Mouse (Mus musculus) right cerebral cortex, postnatal 4 days (tissue): ENCODE measurements around the gene Dgkb.

Experiments used
- DNase-seq: peaks from one replicate; pipeline ENCODE4 v3.0.0-alpha.2; 2022

Gene Dgkb

DNA sequence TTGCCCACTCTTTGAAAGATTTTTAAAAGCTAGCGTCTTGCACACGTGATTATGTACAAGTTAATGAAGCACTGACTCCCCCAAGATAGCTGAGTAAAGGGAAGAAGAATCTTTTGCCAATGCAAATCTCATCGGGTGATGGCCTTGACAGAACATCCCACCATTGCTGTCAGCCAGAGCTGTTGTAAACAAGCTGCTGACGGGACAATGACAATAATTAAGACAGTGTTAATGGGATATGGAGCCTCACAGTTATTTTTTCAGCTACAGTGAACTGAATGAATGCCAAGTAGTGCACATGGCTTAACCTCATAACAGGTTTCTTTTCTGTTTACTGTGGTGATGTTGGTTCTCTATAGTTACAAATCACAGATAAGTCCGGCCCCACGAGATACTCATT is 568.4 kb downstream of the Dgkb start:
- no peak for DNase-seq

DNA sequence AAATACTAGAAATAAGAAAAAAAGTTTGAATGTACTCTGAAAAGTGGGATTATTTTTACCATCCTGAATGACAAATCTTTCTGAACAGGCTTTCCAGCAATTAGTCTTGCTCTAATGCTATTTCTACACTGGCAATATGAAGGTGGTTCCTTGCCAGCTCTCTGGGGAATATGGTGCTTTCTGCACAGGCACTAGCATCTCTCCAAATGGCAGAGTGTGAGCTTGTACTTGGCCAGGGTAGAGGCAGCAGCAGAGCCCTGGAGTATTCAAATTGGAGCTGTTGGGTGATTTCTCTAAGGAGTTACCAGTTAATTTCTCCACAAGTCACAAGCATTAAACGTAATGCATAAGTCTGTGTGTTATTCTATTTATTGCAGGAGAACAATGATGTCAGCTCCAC is 569.5 kb downstream of the Dgkb start:
- DNase-seq: no peak

DNA sequence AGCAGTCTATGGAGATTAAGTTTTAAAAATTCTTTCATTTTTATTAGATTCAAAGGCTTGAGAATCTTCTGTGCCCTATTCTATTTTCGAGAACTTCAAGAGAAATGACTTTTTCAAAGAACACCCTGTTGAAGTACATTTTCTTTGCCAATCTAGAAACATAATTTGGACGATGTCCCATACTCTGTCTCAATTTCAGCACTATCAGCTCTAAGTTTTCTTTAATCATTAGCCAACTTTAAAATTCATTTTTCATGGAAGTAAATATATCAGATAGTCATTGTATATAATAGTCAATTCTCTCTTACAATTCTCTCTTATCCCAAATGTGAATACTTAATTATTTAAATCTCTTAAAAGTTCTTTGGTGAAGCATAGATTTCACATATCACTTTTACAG is 570.1 kb downstream of the Dgkb start:
- no peak for DNase-seq

DNA sequence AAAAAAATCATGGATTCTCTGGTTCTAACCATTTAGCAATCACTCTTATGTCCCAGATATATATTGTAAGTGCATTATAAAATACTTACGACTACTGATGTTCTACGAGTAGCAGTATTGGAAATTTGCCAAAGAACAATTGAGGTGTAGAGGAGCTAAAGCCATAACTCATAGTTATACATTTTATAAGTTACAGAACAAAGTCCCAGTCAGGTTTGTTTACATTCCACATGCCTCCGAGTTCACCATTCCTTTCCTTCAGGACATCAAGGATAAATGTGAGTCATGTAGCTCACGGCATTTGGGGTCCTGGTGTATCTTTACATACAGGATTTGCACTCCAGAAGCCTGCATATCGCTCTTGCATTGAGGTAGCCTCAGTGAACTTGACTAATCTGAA is 570.7 kb downstream of the Dgkb start:
- no peak for DNase-seq

DNA sequence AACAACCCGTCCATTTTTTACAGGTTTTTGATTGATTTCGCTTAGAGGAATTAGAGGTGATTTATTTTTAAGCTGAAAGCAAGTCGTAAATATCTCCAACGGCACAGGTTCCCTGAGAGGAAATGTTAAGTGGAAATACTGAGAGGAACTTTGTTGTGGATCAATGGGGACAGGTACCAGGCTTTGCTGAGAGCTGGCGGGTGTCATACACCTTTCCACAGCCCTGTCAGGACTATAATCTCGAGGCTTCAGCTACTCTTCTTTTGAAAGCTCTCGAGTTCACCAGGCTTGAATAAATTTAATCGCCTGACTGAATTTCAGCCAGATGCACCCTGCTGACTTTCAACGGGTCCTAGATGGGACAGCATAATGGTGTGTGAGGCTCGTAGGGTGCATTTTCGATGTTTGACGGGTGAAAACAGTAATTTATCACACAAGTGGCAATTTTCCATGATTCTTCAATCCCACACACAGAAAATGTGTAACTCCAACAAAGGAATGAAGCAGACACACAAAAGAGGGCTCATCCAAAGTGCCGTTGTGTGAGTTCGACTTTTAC is 580.3 kb downstream of the Dgkb start:
- DNase-seq: no peak

DNA sequence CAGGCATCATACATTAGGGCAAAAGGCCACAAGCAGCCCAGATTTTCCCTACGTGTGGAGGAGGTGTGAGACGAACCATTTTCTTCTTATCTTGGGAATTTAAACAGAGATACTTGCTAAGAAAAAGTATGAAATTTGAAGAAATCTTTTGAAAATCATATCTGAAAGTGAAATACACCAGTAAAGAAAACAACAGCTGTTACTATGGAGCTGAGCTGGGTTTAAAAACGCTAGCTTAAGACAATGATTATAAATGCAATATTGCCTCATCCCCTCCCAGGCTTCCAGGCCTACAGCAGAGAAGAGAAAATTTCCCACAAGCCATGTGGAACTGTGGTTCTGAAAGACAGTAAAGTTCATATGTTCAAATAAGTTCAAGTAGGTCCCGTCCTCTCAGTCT is 582.6 kb downstream of the Dgkb start:
- no peak for DNase-seq

DNA sequence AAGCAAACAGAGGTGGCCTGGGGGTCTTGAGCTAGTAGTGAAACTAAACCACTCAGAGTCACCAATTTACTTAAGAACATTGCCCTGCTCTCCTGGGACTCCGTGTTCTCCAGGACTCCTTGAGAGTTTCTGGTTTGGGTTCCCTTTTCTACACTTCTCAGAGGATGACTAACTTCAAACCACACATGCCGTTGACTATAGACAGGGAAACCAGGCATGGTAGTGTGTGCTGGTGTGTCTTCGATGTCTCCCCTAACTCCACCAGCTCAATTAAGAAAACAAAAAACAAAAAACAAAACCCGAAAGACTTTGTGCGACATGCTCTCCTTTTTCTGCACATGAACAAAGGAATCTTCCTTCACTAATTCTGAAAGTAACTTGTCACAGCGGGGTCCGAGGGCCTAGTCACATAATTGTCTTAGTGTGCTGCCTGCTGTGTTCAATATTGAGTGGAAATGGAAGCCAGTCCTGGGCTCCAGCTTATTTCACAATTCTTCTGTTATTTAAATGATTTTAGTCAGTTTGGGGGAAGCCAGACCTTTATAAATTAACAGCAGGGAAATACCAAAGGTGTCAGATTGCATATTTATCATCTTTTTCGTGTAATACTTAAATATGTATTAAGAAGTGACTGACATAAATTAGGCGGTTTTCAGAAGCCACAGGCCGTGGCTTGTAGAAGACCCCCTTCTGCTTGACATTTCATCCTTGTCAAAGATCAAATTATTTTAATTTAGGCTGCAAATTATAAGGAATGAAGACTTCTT is 618.0 kb downstream of the Dgkb start:
- DNase-seq: no peak

DNA sequence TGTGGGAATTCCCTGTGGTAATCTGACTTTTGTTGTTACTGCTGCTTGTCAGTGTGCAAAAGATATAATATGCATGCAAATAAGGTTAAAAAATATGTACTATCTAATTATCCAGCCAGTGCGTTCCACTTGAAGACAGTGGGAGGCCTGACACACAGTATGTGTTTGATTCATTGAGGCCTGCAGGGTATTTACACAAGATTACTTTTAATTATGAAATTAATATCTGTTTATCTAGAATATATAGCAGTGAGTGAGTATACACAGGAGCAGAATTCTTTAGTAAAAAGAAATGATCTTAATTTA is 618.6 kb downstream of the Dgkb start:
- no peak for DNase-seq

DNA sequence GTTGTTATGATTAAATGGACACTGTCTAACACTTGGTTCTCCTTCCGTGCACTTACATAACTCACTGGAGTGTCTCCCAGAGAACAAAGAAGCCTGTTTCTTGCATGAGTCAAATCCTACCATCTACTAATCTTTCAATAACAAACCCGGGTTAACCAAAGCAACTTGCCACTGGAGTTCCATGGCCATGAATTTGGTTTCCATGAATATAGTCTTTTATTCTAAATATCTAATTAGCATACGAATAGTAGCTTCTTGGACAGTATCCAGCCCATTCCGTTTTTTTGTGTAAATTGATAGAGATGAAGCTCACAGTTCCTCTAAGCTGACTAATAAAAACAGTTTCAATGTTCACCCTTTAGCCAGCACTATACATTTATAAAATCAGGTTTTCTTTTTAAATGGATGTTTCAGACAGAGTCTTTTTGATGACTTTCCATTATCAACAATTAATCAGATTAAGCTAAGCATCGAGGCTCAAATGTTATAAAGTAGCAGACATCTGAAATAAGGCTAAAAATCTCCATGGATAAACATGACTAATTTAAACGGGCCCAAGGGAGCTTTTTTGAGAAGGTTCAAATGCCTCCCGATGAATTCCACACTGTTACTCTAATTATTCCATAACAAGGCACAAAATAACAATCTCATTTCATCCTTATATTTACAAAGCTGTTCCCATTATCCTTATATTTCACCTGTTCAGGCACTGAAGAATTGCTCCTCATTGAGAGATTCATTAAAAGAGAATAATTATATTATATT is 633.0 kb downstream of the Dgkb start:
- no peak for DNase-seq

DNA sequence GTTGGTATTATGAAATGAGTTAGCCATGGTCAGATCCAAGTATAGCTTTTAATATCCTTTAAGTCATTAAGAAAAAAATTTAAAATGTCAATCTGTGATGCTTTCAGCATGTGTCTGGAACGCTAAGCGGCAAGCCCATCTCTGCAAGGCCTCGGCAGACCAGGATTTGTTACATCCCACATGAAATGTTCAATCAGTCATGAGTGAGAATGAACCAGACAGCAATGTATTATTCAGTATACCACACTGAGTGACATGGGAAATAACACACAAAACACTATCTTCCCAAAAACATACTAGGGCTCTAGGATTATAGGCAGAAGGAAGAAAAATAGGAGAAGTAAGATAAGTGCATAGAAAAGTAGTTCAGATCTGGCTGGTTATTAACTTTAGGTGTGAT is 634.2 kb downstream of the Dgkb start:
- no peak for DNase-seq

DNA sequence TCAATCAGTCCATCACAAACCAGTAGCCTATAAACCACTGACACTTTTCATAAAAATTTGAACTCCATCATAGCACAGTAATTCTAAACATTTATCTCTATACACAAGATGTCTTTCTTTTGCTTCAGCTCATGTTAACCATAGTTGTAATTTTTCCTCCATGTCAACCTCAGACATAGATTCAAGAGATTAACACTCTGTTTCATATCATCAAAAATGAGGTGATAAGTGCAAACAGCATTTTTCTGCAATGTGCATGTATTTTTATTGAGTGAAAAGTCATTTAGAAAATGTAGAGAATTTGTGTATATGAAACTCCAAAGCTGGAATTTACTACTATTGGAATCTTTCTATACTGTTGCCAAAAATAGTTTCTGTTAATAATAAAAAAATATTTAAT is 650.7 kb downstream of the Dgkb start:
- no peak for DNase-seq

DNA sequence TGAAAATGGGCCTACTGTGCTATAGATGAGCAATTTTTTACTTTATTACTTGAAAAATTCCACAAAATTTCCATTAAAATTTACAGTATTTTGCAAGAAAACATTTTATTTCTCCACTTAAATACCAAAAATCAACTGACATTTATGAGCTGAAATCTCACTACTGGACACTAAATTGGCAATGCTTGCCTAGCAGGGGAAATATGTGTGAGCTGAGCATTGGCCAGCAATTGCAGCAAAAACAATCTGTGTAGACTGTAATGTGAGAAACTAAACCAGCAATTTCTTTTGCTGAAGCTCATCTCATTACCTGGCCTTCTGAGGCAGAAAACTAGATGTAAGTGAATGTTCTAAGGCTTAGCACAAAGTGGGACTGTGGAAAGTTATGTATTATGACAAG is 651.1 kb downstream of the Dgkb start:
- DNase-seq: no peak

DNA sequence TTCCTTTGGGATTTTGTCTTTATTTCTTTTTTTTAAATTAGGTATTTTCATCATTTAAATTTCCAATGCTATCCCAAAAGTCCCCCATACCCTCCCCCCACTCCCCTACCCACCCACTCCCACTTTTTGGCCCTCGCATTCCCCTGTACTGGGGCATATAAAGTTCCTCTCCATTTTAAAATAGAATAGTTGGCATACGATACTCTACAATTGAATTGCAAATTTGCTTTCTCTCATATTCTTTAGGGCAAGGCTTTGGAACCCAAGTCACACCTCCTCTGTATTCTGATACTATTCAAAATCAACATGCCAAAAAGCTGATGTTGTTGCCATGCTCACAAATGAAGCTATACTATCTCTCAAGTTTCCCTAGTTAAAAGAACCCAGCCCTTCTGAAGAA is 679.7 kb downstream of the Dgkb start:
- no peak for DNase-seq

DNA sequence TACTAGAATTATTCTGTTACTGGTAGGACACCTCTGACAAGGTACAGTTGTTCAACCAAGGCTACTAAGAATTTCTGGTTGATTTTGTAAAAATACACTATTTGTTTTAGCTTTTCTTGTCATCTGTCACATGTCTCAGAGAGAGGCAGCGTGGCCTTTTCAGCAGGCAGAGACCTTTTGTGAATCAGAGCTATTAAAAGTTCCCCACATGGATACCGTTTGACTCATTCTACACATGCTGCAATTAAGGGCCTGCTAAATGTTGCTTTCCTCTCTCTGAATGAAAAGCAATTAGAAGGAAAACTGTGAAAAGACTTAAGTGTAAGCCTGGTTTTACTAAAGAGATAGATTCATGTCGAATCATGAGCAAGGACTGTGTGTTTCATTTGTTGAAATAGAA is 683.4 kb downstream of the Dgkb start:
- no peak for DNase-seq

DNA sequence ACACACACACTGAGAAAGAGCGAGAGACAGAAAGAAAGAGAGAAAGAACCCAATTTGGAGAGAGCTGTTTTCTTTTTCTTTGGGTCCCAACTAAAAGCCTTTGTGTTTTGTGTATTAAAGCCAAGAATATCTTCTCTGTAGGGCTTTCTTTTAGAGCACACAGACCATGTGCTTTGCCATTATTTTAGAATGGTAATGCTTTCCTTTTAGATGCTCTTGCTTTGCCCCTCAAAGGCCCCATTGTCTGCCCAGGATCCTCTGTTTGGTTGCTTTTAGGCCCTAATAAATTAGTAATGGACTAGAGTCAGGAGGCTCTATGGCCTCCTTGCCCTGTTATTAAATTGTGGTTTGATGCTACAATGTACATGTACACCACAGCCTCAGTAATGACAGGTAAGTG is 690.7 kb downstream of the Dgkb start:
- DNase-seq: no peak

DNA sequence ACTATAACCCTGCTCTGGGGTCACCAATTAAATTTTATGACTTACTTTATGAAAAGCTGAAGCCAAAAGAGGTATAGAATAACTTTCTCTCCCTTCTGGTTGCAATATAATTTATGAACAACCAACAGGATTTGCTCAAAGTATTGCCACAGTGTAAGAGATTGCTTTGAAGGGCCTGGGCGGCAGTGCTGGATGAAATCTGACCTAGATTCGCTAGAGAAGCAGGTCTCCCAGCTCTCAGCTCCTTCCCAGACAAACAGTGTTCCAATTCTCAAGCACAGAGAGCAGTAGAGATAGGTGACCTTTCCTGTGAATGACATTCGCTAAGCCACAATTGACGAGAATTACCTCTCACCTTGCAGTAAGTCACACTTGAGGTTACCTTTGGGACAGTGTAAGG is 727.9 kb downstream of the Dgkb start:
- no peak for DNase-seq

DNA sequence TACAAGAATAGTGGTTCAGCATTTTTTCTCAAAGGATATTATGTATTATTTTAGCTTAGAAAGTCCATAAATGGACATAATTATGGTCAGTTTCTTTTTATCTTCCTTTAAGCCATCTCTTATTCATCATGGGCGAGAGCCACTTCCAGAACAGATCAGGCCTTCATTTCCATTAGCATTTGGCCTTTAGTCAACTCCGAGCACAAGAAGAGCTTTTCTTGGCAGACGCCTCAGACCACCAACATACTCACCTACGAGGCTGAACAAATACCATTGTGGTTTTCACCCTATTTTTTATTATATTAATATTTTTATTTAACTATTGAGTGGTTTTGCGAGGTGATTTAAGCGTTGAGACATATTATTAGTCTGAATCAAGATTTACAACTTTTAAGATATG is 759.6 kb downstream of the Dgkb start:
- DNase-seq: no peak

DNA sequence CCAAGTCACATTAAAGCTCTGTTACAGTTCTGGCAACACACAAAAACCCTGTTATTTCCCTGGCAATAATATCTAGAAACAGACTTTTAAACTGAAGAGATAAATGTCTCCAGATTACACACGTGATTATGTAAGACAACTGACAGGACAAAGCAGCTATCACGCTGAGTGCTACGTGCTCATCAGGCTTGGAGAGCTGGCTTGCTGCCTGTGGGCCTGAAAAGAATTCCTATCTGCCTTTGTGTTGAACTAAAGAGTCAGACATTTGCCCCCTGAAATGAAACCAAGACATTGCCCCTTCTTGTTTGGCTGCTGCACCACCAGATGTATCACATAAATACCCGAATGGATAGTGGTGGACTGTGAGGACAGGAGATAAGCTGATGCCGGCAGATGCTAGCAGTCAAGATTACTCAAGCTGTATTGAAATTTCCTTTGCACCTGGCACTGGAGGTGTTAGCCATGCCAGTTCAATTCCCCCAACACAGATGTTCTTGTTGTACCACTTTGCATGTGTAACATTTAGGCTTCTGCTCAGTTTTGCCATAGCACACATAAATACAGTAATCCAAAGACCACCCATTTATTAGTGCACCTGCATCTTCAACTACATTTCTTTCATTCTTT is 761.8 kb downstream of the Dgkb start:
- DNase-seq: no peak

DNA sequence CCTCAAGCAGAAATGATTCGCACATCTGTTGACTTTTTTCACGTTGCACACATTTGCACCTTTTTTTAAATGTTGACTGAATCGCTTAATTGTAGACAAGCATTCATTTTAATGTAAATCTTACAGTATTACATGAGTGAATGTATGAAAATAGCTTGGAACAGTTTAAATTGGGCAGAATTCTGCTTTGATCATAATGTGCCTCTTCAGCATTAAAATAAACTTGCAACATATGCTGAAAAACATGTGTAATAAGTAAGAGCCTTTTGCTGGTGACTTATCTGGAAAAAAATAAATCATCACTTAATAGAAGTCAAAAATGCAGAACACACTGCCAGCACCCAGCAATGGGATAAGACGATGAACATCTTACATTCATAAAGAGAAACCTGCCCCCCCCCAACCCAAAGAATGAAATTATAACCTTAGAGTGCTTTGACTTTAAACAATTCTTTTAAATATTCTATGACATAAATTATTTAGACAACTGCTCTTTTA is 768.9 kb downstream of the Dgkb start:
- no peak for DNase-seq

DNA sequence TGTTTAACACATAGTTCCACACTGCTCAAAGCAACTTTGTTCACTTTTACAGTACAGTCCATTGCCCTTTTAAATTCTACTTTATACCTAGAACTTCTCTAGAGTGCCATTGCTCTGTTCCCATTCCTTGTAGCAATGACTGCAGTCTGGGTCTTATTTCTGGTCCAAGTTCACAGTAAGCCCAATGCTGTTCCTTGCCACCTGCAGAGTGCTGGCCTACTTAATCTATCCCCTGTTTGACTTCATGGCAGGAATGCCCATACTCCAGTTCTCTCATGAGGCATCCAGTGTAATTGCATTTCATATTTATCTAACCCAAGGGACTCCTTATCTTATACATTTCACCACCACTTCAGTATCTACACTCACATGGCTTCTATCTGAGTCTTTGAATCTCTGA is 772.4 kb downstream of the Dgkb start:
- no peak for DNase-seq

DNA sequence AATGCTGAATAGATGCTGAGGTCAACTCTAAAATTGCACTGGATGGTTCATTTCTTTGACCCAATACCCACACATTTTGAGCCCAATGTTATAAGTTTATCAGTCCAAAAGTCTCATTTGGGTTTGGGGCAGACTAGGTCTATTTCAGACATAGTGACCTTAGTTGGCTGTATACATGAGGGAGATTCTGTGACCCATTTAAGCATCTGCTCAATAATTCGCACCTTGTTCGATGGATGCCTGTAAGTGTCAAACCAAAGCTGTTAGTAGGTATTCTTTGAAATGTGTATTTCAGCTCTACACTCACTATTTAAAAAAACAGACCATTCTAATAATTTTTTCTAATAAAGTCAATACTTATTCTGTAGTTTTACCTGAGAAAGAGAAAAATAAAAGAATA is 776.1 kb downstream of the Dgkb start:
- DNase-seq: no peak

DNA sequence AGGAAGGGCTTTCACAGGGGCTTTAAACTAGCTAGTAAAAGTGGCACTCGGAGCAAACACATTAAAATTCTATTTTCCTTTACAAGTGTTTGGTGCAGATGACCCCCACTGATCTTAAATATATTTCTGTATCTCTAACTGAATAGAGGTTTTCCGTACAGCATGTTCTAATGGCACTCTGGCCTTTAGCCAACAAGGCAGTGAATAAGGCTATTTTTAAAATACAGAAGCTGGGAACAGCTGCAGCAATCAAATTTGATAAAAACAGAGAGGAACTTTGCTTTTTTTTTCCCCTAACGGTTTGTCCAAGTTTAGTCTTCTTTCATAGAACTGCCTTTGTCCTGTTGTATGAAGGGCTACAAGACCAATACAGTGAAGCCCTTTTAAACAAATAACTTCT is 776.5 kb downstream of the Dgkb start:
- no peak for DNase-seq

DNA sequence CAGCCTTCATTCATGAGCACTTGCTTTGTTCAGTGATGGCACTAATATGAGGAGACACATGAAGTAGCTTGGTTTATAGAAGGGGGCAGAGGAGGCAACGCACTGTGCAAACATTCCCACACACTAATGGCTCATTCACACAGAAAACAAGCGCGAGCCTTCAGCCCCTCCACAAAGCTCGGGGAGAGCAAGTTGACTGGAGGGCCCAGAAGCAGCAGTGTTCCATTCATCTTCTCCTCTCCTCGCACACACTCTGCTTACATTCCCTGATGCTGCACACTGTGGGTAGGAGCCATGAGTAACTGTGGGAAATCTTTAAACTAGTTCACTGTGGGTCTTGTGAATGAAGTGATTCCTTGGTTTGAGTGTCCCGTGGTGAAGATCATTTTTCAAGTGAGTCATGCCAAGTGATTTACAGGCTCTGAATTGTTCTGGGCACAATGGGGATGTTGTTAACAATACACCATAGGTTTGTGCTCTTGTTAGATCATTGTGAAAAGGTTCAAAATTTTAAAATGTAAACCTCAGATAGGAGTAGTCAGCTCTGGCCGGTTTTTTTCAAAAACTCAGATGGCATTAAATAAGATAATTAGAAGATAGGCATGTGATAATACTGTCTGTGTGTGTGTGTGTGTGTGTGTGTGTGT is 779.0 kb downstream of the Dgkb start:
- DNase-seq: no peak

DNA sequence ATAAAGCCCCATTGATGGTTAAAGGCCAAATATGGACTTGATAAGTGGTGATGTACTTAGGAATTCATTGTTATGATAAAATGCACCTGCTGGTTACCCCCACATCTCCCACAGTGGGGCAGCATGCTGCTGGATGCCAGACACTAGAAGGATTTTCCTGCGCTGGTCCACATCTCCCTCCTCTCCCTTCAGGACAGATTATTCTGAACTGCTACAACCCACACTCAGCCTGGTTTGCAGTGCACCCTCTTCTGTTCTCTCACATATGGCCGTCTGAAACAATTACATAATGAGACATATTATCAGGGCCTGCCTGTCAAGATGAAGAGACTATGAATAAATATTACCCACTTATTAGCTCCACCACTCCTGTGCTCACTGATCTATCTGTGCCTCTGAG is 780.6 kb downstream of the Dgkb start:
- DNase-seq: no peak
